Mouse (Mus musculus): ENCODE data around the gene Apex1.

DNA sequence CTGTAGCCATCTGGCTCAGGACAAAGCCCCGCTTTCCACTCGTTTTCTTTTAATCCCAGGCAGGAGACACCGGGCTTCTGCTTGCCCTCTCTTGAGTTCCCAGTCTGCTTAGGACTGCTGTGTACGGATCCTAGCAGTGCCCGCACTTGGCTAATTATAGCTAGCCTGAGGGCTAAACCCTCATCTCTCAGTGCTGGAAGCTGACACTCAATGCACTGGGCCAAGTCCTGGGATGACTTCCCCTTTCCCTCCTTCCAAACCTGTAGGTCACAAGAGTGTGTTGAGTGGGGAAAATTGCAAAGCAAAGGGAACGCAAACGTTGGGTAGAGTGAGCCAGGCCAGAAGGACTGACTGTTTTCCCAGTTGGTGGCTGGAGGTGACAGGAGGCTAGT, 27.4 kb upstream of the Apex1 start, which contains the start of gene Klhl33:
- no peak for TF ChIP-seq EP300 (IDR thresholded peaks at IDR 0.05)
- no peak for TF ChIP-seq CTCF (IDR thresholded peaks at IDR 0.05)

Measured in lung, postnatal 0 days (tissue).